Mouse (Mus musculus) splenic B cell, adult 2 months (primary cell): Measurements from ENCODE around the gene Gm10203.
"Not testable (repeated sequence)": the region's sequence is repeated elsewhere in the genome, so short reads cannot be mapped to it uniquely, and the experiment has no call there.

Source experiments
- DNase-seq: peaks from one replicate; pipeline ENCODE4 v3.0.0-alpha.2; 2011; ENCODE audit warnings: low read depth, low spot score
- H3K27me3 ChIP-seq: 2 replicates; pipeline ENCODE4 v1.6.1; 2012; ENCODE audit warnings: mild to moderate bottlenecking, low read length, moderate library complexity, mixed read lengths; ENCODE audit not compliant: control insufficient read depth, poor library complexity, insufficient read depth, severe bottlenecking
- H3K36me3 ChIP-seq: 2 replicates; pipeline ENCODE4 v1.6.1; 2012; ENCODE audit warnings: mild to moderate bottlenecking, low read length, moderate library complexity, mixed read lengths; ENCODE audit not compliant: control insufficient read depth, poor library complexity, insufficient read depth, severe bottlenecking

Gene Gm10203

GRCm38 (mm10) chr6:149129870-149130269 is at the start of gene Gm10203:
TSS of gene Gm10203 (plus strand) at chr6:149130170.
- not testable (repeated sequence) for DNase-seq, H3K36me3 ChIP-seq, H3K27me3 ChIP-seq

DNA sequence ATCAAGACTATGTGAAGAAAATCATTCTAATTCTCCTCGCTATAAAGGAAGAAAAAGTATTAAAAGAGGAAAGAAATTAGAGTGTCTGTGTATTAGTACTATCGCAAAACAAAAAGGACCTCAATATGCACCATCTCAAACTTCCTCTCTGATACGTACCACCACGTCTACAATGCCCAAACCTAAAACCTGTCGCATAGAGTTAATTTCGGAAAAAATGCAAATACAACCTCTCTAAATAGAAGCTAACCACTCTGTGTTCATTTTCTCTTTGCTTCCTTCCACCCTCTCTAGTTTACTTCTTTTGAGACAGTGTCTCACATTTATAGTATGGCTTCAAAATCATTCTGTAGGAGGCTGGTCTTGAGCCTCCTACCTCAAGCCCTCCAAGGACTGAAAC is 37.6 kb upstream of the Gm10203 start:
- DNase-seq, result peak; percentile 73
- H3K36me3 ChIP-seq, result no peaks in the 10 kb centered on the region; the same call in 1 of the 2 replicates
- H3K27me3 ChIP-seq, result no peaks in the 10 kb centered on the region

GRCm38 (mm10) chr6:149093465-149093864 is 36.5 kb upstream of the Gm10203 start:
- Histone ChIP-seq H3K36me3 (no peaks in the 10 kb centered on the region; the same call in 1 of the 2 replicates), H3K27me3 (no peaks in the 10 kb centered on the region)
- DNase-seq, result no peak

DNA sequence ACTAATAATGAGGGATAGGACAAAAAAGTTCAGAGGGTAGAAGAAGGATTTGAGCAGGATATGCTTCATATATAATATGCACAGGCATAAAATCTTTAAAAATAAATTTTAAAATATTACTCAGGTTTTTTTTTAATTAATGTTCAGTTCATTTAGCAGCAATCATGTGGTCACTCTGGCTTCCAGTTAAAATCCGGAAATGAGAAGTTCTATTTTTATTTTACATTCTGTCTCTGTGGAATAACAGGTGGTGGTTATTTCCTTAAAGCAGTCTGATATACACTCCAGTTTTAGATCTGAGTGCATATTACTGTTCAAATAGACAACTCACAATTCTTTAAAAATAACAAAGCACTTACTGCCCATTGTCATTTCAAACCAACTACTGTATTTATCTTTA is 35.4 kb upstream of the Gm10203 start:
- H3K36me3 ChIP-seq, result no peaks in the 10 kb centered on the region; the same call in 1 of the 2 replicates

DNA sequence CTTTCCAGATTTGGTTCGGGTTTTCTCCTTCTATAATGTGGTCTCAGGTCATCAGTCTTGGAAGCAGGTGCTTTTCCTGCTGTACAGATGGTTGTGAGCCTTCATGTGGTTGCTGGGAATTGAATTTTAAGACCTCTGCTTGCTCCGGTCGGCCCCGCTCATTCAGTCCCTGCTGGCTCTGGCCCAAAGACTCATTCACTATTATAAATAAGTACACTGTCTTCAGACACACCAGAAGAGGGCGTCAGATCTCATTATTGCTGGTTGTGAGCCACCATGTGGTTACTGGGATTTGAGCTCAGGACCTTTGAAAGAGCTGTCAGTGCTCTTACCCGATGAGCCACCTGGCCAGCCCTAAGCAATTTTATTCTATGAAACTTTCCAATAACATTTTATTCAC is 34.6 kb upstream of the Gm10203 start:
- peak; percentile 38 for DNase-seq
- no peaks in the 10 kb centered on the region for H3K27me3 ChIP-seq

More for the DNA sequence above, 35.4 kb upstream of the Gm10203 start:
- no peaks in the 10 kb centered on the region for H3K27me3 ChIP-seq
- peak; percentile 48 for DNase-seq

GRCm38 (mm10) chr6:149096233-149096632 is 33.7 kb upstream of the Gm10203 start:
- Histone ChIP-seq H3K27me3 (no peaks in the 10 kb centered on the region), H3K36me3 (no peaks in the 10 kb centered on the region)
- no peak for DNase-seq

More for the DNA sequence above, 34.6 kb upstream of the Gm10203 start:
- no peaks in the 10 kb centered on the region for H3K36me3 ChIP-seq

GRCm38 (mm10) chr6:149097276-149097675 is 32.7 kb upstream of the Gm10203 start:
- DNase-seq, result no peak
- Histone ChIP-seq H3K27me3 (no peaks in the 10 kb centered on the region), H3K36me3 (no peaks in the 10 kb centered on the region)

GRCm38 (mm10) chr6:149098993-149099392 is 31.0 kb upstream of the Gm10203 start:
- no peaks in the 10 kb centered on the region for H3K36me3 ChIP-seq
- H3K27me3 ChIP-seq, result no peaks in the 10 kb centered on the region
- DNase-seq, result no peak

DNA sequence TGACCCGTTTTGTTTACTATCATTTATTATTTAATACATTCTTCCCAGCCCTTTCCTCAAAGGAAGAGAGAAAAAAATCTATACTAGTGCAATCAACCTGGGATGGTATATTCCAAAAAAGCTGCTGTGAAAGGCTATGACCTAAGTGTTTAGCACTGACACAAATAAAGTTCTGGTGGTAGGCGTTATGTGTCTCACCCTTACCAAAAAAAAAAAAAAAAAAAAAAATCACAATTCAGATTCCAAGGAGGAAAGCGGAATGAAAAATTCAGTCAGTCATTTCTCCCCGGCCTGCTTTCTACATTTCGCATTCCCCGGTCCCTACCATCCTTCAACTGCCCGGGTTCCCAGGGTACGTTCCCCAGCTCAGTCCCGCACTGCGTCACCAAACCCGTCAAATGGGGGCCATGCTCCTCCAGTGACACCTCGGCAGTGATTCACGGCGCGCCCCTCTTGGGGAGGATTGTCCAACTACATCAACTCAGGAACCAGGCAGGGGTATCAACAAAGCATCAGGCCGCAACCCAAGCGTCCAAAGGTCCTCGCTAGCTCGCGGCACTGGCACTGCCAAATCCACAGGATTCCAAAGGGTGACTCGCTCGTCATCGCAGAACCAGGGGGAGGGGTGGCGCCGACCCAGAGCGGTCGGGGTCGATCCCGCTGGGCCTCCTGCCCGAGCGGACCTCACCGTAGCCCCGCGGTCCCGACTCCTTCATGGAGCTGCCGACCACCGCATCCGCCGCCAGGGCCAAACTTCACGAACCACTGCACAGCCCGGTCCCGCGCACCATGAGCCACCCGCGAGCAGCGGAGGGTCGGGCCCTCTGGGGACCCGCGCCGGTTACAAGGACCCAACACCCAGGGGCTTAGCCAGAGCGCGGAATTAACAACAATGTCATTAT is 29.5 kb upstream of the Gm10203 start:
- Histone ChIP-seq H3K27me3 (no peaks in the 10 kb centered on the region), H3K36me3 (no peaks in the 10 kb centered on the region)
- peak; percentile 56 for DNase-seq

DNA sequence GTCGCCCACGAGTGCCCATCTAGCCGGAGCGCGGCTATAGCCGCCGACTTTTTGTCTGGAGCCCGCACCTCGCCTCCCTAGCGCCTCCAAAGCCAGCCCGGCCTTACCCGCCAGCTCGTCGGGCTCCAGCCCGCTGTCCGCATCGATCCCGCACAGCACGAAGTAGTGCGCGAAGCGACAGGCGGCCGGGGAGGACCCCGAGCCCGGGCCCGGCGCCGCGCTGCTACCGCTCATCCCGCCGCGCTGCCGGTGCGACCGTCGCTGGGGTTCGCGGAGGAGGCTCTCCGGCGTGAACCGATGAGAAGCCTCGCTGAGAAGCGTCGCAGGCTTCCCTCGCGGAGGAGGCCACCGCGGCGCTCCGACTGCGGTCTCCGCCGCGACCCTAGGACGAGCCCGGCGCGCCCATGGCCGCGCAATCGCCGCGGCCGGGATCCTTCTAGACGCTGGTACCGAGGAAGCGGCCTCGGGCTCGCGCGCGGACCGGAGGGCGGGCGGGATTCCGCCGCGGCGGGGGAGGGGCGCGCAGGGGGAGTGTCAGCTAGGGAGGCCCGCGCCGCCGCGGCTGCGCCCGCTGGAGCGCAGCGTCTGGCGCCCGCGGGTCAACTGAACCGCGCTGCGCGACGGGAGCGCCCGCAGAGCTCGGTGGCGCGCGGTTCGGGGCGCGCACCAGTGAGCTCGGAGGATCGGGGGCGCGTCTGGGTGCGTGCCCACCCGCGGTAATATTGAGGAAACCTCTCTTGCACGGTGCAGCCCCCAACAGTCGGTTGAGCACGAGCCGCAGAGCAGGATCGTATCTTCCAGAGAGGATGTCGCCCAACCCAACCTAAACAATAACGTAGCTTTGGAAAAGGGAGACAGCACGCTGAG is 28.7 kb upstream of the Gm10203 start, which contains the start of gene Dennd5b:
TSS of gene Dennd5b (minus strand) at position 605 of the 867 bp plus-strand sequence.
- peak; percentile 73 for DNase-seq
- H3K27me3 ChIP-seq, result no peaks in the 10 kb centered on the region
- no peaks in the 10 kb centered on the region for H3K36me3 ChIP-seq

DNA sequence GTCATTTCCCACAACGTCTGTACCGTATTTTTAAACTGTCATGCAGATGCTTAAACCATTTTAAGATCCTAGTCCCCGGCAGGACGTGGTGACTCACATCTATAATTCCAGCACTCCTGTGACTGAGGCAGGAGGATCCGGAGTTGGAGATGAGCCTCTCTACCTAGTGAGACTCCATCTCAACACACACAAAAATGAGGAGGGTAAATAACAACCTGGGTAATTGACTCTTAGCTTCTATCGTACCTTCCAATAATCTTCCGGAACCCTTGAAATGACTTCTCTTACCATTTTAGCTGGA is 28.1 kb upstream of the Gm10203 start:
- Histone ChIP-seq H3K36me3 (no peaks in the 10 kb centered on the region), H3K27me3 (no peaks in the 10 kb centered on the region)
- no peak for DNase-seq

GRCm38 (mm10) chr6:149103451-149103850 is 26.5 kb upstream of the Gm10203 start:
- no peaks in the 10 kb centered on the region for H3K27me3 ChIP-seq
- no peaks in the 10 kb centered on the region for H3K36me3 ChIP-seq
- DNase-seq, result no peak

DNA sequence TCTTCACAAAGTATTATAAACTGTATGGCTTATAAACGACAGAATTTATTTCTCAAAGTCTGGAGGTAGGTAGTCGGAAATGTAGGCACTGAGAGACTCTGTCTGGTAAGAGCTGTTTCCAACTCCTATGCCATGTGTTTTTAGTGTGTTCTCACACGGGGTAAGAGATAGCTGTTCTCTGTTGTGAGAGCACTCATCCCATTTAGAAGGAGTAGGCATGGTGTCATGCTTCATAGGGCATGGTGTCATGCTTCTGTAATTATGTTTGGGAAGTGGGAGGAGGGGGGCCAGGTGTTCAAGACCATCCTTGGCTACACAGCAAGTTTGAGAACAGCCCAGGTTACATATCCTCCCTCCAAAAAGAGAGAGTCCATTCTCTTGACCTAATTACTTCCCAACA is 22.4 kb upstream of the Gm10203 start:
- DNase-seq, result no peak
- Histone ChIP-seq H3K27me3 (no peaks in the 10 kb centered on the region), H3K36me3 (no peaks in the 10 kb centered on the region)

DNA sequence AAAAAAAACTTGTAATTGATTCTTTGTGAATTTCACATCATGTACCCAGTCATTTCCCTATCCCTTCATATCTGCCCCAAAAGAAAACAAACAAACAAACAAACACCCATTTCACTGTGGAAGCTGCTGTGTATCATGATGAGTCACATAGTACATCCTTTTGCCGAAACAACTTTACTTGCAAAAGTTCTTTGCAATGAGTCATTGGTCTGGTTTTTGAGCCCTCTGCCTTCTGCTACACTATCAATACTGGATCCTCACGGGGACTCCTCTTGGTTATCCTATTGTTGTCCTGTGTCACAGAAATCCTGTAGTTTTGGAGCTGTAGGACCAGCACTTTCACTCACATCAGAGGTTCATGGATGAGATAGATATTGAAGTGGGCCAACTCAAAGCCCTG is 21.1 kb upstream of the Gm10203 start:
- H3K27me3 ChIP-seq, result no peaks in the 10 kb centered on the region

DNA sequence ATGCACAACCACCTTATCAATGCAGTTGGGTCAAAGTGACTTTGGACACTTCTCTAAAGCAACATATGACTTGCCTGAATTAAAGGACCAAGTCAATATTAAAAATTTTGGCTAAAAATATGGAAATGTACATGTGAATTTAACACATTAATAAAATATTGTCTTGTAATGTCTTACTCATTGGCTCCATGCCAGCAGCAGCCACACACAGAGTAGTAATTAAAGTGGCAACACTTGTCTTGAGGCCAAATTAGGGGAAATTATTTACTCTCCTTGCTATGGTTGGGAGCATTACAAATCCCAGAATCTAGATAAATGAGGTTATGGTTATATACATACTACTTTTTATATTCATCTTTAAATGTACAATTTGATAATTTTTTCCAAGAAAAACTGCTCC is 13.0 kb upstream of the Gm10203 start:
- no peak for DNase-seq
- Histone ChIP-seq H3K36me3 (no peaks in the 10 kb centered on the region), H3K27me3 (no peaks in the 10 kb centered on the region; the same call in 1 of the 2 replicates)

More for the DNA sequence above, 21.1 kb upstream of the Gm10203 start:
- no peak for DNase-seq
- no peaks in the 10 kb centered on the region for H3K36me3 ChIP-seq
